Mouse (Mus musculus) heart, postnatal 10 days (tissue): Measurements from ENCODE around the gene Dnah9. TPM values are rescaled to one million over a fixed set of nuclear protein-coding genes. Genes with fewer than 3 reads are reported as not detected.

Experiments used
- DNase-seq, 2 experiments: peaks; one replicate each; pipeline ENCODE4 v3.0.0; 2021
- intact Hi-C: fragments of 180-260 bp; cut with DNase I; formaldehyde crosslinking; loops from one replicate; pipeline ENCODE4 v1.15.1; 2025
- total RNA-seq, 2 experiments: library from RNA; stranded (reverse); gene quantifications; 2 replicates each; pipeline ENCODE4 v1.2.3; 2021

The Dnah9 gene
- total RNA-seq, 2 experiments from 2014 or later = 0.10 TPM; not detected in 1

DNA sequence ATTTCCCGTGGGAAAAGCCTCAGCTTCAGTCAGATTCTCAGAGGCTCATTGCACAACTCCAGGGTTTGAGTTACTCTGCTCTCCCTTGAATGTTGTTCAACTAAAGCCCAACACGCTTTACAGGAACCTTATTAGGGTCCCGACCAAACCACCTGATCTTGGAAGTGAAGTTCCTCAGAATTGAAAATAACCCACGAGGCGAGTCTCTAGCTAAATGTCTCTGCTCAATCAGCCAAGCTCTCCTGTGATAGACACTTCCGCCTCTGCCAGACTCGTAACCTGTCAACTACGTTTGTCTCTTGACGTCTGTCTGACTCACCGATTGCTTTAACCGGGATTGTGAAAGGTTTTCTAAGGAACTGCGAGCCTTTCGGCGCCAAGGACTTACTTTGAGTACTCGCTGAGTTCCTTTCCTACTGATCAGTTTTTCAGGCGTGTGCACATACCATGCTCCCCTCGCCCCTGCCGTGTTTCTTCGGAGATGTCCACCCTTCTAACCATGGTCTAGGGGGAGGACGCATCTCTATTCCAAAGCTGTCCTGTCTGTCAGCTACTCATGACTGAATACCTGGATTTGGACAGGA lies 361.9 kb downstream of the Dnah9 start:
- peak; percentile 40 to 52 for DNase-seq
- intact Hi-C loops = loop anchor here (2.0 kb wide), 1 partner anchor 18 kb away; the partner anchor contains the start of gene Map2k4

DNA sequence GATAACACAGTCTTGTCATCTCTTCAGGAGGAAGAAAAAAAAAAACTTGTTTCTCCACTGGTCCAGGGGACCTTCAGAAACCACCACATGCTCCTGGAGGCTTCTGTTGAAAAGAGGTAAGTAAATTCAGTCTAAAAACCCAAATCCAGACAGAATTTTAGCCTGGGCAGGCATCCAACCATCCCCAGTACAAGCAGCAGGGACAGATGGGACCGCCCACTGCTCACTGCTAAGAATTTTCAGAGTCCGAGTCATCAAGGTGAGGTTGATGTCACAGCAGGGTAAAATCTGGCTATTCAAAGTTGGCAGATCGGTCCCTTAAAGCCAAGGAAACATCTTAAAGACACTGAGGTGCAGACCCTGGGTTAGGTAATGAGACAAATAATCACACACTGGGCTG lies 366.5 kb downstream of the Dnah9 start:
- no peak for DNase-seq
- intact Hi-C loops = no loop called here

DNA sequence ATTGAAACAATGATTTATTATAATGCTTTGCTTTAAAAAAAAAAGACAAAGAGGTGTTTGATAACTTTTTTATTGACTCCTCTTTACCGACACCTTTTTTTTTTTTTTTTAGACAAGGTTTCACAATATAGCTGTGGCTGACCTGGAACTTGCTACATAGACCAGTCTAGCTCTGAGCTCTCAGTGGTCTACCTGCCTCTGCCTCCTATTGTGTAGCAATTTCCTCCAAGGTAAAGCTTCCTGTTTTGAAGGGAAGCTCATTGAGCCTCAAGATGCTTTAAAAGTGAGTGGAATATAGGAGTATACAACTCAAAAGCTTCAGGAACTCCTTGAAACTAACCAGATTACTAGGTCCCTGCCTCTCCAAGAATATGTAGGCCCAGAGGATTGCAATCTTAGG lies 372.5 kb downstream of the Dnah9 start:
- intact Hi-C loops = no loop called here
- DNase-seq = no peak

DNA sequence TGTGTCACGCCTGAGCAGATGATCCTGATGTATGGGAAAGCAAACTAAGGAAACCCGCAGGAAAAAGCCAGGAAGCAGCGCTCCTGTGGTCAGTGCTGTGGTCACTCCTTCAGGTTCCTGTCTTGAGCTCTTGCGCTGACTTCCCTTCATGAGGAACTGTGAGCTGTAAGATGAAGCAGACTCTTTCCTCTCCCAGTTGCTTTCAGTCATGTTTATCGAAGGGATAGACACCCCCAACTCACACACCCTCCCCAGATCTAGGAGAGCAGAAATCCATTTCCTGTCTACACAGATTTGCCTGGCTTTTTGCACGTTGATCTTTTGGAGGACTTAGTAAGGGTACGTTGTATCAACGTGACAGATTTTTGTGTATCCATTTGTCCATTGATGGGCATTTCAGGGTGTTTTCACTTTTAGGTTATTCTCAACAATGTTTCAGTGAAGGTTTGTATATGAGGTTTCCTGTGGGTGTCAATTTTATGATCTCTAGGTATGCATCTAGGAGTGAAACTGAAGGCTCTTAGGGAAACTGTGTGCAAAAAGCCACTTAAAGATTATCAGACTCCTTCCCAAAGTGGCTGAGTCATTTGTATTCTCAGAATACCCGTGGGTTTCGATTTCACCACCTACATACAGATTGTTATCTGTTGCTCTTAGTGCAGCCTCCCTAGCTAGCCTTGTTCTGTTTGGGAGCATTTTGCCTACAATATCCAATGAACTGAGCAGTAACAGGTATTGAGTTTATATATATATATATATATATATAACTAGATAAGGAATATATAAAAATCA lies 373.7 kb downstream of the Dnah9 start:
- DNase-seq = no peak
- intact Hi-C loops = no loop called here

DNA sequence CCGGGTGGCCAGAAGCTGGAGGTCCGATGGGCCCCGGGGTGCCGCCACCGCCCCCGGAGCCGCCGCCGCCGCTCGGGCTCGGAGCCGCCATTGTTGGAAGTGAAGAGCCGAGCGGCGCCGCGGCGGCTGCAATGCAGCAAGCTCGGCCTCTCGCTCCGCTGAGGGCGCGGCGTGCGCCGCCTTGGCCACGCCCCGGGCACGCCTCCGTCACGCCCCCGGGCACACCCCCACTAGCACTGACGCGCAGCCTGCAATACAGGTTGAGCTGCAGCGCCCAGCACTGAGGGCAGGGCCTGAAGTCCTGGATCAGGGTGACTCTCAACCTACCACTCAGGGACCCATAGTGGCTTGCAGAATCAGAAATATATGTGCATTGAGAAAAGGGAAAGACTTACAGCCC lies 380.2 kb downstream of the Dnah9 start, which contains the start of gene Map2k4:
Map2k4 (minus strand) TSS at position 144 of the 400 bp plus-strand sequence.
- DNase-seq = peak; percentile 94
- intact Hi-C loops = loop anchor here (2.0 to 5.0 kb wide), 3 partner anchors 19 to 81 kb away; partner anchors contain the start of gene Zkscan6

DNA sequence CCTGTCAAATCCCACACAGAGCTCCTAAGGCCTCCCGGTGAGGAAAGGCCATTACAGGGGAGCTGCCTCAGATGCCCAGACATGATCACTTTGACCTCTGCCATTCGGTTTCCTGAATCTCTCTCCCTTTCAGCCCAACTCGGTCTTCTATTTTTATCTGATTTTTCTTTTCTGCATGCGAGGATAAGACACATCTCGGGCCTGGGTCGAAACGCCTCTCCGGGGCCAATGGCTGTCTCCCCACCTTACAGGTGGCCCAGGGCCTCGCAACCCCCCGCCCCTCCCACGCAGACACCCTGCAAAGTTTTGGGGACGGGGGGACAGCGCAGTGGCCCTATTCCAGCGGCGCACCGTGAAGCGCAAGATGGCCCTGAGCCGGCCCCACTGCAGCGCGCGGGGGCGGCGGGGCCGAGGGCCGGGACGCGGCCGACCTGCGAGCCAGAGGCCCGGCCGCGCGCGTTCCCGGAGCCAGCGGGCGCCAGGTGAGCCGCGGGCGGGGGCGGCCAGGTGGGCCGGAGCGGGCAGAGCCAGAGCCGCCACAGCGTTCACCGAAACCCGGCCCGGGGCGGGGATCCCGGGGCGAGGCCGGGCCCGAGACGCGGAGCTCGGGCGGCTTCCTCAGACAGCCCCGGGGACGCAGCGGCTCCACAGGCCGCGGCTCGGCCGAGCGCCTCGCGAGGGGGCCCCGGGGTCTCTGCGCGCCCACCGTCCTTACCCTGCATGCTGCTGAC lies 380.8 kb downstream of the Dnah9 start:
- no peak for DNase-seq
- intact Hi-C loops = loop anchor here (2.0 to 5.0 kb wide), 3 partner anchors 19 to 80 kb away; partner anchors contain the start of gene Zkscan6

DNA sequence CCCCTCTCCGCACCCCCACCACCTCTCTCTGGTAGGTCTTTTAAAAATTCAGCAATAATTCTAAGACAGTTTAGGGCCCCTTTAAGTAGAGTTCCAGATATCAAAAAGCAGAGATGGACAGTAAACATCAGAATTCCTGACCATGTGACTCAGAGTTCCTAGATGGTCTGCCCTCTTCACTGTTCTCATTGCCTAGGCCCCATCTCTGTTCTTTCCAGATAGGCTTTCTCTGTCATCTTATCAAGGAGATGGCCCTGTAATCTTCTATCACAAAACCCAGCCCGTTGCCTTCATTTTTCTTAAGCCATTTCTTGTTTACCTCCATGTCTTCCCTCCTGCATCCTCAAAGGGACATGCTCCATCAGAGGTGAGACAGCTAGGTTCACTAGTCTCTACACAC lies 382.2 kb downstream of the Dnah9 start:
- DNase-seq = no peak
- intact Hi-C loops = loop anchor here (5.0 kb wide), 2 partner anchors 54 to 79 kb away; no protein-coding TSS in a partner anchor

DNA sequence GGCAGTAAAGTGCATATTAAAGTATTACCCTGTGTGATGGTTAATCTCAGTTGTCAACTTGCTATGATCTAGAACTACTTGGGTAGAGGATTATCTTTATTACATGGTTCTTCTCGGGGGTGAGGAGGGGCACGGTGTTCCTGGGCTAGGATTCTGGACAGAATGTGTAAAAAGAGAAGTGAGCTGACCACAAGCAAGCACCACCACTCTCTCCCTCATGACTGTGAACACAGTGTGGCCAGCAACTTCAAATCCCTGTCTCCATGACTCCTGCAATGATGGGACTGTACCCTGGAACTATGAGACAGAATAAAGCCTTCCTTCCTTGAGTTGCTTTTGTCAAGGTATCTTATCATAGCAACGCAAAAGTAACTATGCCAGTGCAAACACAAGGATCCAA lies 386.8 kb downstream of the Dnah9 start:
- intact Hi-C loops = no loop called here
- DNase-seq = no peak
